Mouse (Mus musculus): Measurements from ENCODE around the gene Kat6b.

- TF ChIP-seq UBTF (IDR thresholded peaks at IDR 0.05; ENCODE audit: low read depth, low read length) (no peak), CTCF (conservative IDR thresholded peaks at IDR 0.05 in 1 of 2, IDR thresholded peaks at IDR 0.05 in 1 of 2; ENCODE audit: low read depth in 2 of 2, low read length in 2 of 2) (no peak), CHD2 (IDR thresholded peaks at IDR 0.05; ENCODE audit: low read length) (no peak), MEF2A (IDR thresholded peaks at IDR 0.05; ENCODE audit: borderline replicate concordance, low read depth, low read length) (no peak), POLR2A (IDR thresholded peaks at IDR 0.05; ENCODE audit: low read depth, low read length) (no peak), IRF4 (IDR thresholded peaks at IDR 0.05; ENCODE audit: low read depth, low read length) (no peak)
Observed at GRCm38 (mm10) chr14:21653813-21654212, 172.6 kb downstream of the Kat6b start.

Measured in CH12.LX (cell line).